Mouse (Mus musculus) heart, adult 2 months (tissue): ENCODE measurements at regions not wholly inside any gene's neighbourhood (a gene's known extent, or its start where the extent isn't known, plus 50 kb on each side); places are given as distances from the start of the nearest gene placed in this dataset.

Experiments used
- CTCF ChIP-seq: fragments of 200-600 bp; IDR thresholded peaks from 2 replicates; pipeline ENCODE4 v1.8.1; 2022; ENCODE audit warnings: antibody characterized with exemption, mild to moderate bottlenecking, moderate library complexity
- EP300 ChIP-seq: fragments of 200-500 bp; IDR thresholded peaks from 2 replicates; pipeline ENCODE4 v1.6.1; 2011; ENCODE audit warnings: low read depth, low read length, control low read depth; ENCODE audit not compliant: insufficient read depth
- POLR2A ChIP-seq: fragments of 200-500 bp; IDR thresholded peaks from 2 replicates; pipeline ENCODE4 v1.6.1; 2011; ENCODE audit warnings: mild to moderate bottlenecking, low read depth, low read length, control low read depth; ENCODE audit not compliant: insufficient read depth

GRCm38 (mm10) chr12:92672396-92672795 lies 823.4 kb upstream of the Sel1l start:
- TF ChIP-seq CTCF: no peak
- TF ChIP-seq EP300: no peak
- TF ChIP-seq POLR2A: no peak
